Mouse (Mus musculus): ENCODE measurements around the gene Ocm. TPM values are rescaled to one million over a fixed set of nuclear protein-coding genes. Genes with fewer than 3 reads are reported as not detected.

The Ocm gene
- polyA plus RNA-seq, 1 experiment from 2014 or later, result not detected

DNA sequence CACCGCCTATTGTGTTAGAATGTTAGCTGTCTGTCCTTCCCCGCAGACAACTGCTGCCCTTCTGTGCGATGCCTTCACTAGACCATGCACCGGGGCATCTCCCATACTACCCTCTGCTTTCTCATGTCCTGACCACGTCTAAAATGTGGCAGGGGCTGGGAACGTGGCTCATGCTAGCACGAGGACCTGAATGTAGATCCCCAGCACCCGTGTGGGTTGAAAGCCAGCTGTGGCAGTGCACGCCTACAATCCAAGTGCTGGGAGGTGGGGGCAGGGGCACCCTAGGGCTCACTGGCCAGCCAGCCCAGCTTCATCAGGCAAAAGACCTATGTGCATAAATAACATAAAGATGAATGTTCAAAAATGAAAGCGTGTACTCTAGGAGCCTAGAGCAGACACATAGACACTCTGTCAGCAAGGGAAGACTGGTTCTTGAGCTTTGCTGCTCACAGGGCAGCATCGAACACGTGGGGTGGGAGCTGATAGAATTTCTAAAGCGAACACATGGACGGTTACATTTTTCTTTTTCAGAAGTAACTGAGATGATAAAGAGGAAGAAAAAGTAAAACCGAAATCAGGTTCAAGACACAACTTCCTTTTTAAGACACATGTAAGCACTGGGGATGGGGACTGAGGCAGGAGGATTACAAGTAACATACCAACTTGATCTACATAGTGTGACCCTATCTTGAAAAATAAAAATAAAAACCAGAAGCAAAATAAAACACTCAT, 23.8 kb downstream of the Ocm start:
- no peak for ATAC-seq (ENCODE audit: insufficient number of reproducible peaks, low FRiP score)
- no peak overlapping the region for H3K4me3 ChIP-seq
- no peak overlapping the region for H3K9ac ChIP-seq
- H3K4me2 ChIP-seq, result no peak overlapping the region
- H3K27ac ChIP-seq (ENCODE audit: poor library complexity, severe bottlenecking), result no peak overlapping the region
- H3K4me1 ChIP-seq (replicated peaks), result no peaks in the 10 kb centered on the region
- whole genome bisulfite sequencing, result 91% methylated on average over 15 of the region's 15 CpGs
- no peaks in the 10 kb centered on the region for H3K9me3 ChIP-seq (replicated peaks)
- no peaks in the 10 kb centered on the region for H3K27me3 ChIP-seq (replicated peaks)
- H3K36me3 ChIP-seq, result peaks cover 83% of the 10 kb centered on the region

DNA sequence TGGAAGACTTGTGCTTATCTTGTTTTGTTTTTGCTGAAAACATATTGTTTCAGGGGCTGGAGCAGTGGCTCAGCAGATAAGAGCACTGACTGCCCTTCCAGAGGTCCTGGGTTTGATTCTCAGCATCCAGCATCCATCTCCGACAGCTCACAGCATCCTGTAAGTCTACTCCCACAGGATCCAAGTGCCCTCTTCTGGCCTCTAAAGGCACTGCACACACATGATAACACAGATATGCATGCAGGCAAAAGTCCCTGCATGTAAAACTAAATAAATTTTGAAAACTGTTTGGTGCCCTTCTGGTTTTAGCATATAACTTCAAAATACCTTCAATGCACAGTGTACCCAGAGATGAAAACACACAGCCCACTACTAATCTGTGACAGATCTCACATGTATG, 27.1 kb downstream of the Ocm start:
- peaks cover 92% of the 10 kb centered on the region for H3K36me3 ChIP-seq
- no peak for ATAC-seq (ENCODE audit: insufficient number of reproducible peaks, low FRiP score)

GRCm38 (mm10) chr5:143994632-143995365, 31.7 kb downstream of the Ocm start:
- Histone ChIP-seq H3K27ac (ENCODE audit: poor library complexity, severe bottlenecking) (no peak overlapping the region), H3K4me2 (no peak overlapping the region), H3K27me3 (replicated peaks) (no peaks in the 10 kb centered on the region), H3K4me3 (no peak overlapping the region), H3K4me1 (replicated peaks) (peaks cover 13% of the 10 kb centered on the region), H3K9ac (no peak overlapping the region), H3K36me3 (peaks cover 97% of the 10 kb centered on the region), H3K9me3 (replicated peaks) (no peaks in the 10 kb centered on the region)
- 71% methylated on average over 11 of the region's 11 CpGs for WGBS
- no peak for ATAC-seq (ENCODE audit: insufficient number of reproducible peaks, low FRiP score)

More for the DNA sequence above, 27.1 kb downstream of the Ocm start:
- 92% methylated on average over 1 of the region's 1 CpGs for WGBS
- Histone ChIP-seq H3K9me3 (replicated peaks) (no peaks in the 10 kb centered on the region), H3K4me1 (replicated peaks) (0 out of 2 replicates have a peak, but pooled peaks cover under 1% of the 10 kb centered on the region), H3K4me2 (no peak overlapping the region), H3K4me3 (no peak overlapping the region), H3K27ac (ENCODE audit: poor library complexity, severe bottlenecking) (no peak overlapping the region), H3K9ac (no peak overlapping the region), H3K27me3 (replicated peaks) (no peaks in the 10 kb centered on the region)

- 76% methylated on average over 5 of the region's 5 CpGs for WGBS
- 0 out of 2 replicates have a peak, but pooled peaks have one; percentile 39 for ATAC-seq (ENCODE audit: insufficient number of reproducible peaks, low FRiP score)
- H3K4me3 ChIP-seq, result no peak overlapping the region
- peaks cover 13% of the 10 kb centered on the region for H3K4me1 ChIP-seq (replicated peaks)
- no peaks in the 10 kb centered on the region for H3K27me3 ChIP-seq (replicated peaks)
- H3K4me2 ChIP-seq, result no peak overlapping the region
- H3K9me3 ChIP-seq (replicated peaks), result no peaks in the 10 kb centered on the region
- H3K36me3 ChIP-seq, result peaks cover 98% of the 10 kb centered on the region
- peak overlapping the region; percentile 63 for H3K27ac ChIP-seq (ENCODE audit: poor library complexity, severe bottlenecking)
- no peak overlapping the region for H3K9ac ChIP-seq
Measured at GRCm38 (mm10) chr5:143993849-143994248, 32.6 kb downstream of the Ocm start.

GRCm38 (mm10) chr5:143993260-143993659, 33.2 kb downstream of the Ocm start:
- Histone ChIP-seq H3K4me2 (no peak overlapping the region), H3K9me3 (replicated peaks) (no peaks in the 10 kb centered on the region), H3K27ac (ENCODE audit: poor library complexity, severe bottlenecking) (peak overlapping the region; percentile 63; the same call in 1 of the 2 replicates), H3K36me3 (peaks cover 98% of the 10 kb centered on the region), H3K9ac (no peak overlapping the region), H3K27me3 (replicated peaks) (no peaks in the 10 kb centered on the region), H3K4me3 (no peak overlapping the region), H3K4me1 (replicated peaks) (peaks cover 13% of the 10 kb centered on the region)
- WGBS, result 91% methylated on average over 8 of the region's 8 CpGs
- ATAC-seq (ENCODE audit: insufficient number of reproducible peaks, low FRiP score), result no peak

DNA sequence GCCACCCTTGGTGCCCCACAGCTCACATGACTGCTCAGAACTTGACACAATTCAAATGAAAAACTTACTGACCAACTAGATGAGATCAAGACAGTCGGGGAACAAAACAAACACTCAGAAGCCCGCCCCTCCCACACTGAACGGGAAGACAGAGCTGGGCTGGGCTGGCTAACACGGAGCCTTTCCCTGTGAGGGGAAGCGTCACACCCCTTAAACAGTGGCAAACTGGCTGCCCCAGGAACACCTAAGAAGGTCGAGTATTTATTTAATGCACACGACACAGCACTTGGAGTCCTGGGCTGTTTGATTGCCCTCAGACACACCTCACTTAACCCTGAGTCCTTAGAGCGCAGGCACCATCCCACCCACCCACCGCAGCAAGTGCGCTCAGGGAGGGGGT, 33.8 kb downstream of the Ocm start:
- H3K9ac ChIP-seq, result peak overlapping the region; percentile 18; the same call in 1 of the 2 replicates
- no peak overlapping the region for H3K4me2 ChIP-seq
- H3K36me3 ChIP-seq, result peaks cover 98% of the 10 kb centered on the region
- H3K9me3 ChIP-seq (replicated peaks), result no peaks in the 10 kb centered on the region
- ATAC-seq (ENCODE audit: insufficient number of reproducible peaks, low FRiP score), result no peak
- H3K4me1 ChIP-seq (replicated peaks), result peaks cover 13% of the 10 kb centered on the region
- H3K4me3 ChIP-seq, result no peak overlapping the region
- 82% methylated on average over 10 of the region's 10 CpGs for WGBS
- no peaks in the 10 kb centered on the region for H3K27me3 ChIP-seq (replicated peaks)
- no peak overlapping the region for H3K27ac ChIP-seq (ENCODE audit: poor library complexity, severe bottlenecking)

DNA sequence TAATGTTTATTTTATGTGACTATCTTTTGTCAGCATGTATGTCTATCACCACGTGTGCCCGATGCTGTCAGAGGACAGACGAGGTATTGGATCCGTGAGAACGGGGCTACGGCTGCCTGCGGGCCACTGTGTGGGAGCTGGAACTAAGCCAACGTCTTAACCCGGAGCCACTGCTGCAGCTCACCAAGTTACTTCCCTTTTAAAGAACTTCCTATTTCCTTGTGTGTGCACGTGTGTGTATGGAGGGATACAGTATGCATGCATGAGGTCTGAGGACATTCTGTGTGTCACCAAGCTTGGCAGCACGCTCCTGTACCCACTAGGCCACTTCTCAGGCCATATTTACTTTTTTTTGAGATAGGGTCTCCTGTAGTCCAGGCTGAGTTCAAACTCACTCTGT, 36.4 kb downstream of the Ocm start:
- Histone ChIP-seq H3K9ac (no peak overlapping the region), H3K4me1 (replicated peaks) (peaks cover 13% of the 10 kb centered on the region), H3K4me2 (no peak overlapping the region), H3K9me3 (replicated peaks) (no peaks in the 10 kb centered on the region), H3K27ac (ENCODE audit: poor library complexity, severe bottlenecking) (no peak overlapping the region), H3K36me3 (peaks cover 94% of the 10 kb centered on the region), H3K27me3 (replicated peaks) (no peaks in the 10 kb centered on the region), H3K4me3 (no peak overlapping the region)
- WGBS, result 88% methylated on average over 11 of the region's 11 CpGs
- ATAC-seq (ENCODE audit: insufficient number of reproducible peaks, low FRiP score), result no peak

DNA sequence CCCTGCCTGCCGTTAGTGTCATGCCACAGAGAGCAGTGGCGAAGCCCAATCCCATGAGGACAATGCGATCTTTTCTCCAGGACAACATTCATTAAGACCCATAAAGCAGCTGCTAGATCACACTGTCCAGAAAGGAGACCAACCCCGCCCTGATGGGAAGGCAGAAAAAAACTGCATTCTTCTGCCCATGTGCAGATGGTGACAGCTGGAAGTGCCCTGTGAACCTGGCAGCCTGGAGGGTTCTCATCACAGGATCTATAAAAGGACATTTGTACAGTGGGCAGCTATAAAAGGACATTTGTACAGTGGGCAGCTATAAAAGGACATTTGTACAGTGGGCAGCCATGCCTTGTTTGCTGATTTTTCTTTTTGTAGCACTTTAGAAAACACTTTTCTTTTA, 37.4 kb downstream of the Ocm start:
- WGBS, result 78% methylated on average over 4 of the region's 4 CpGs
- no peak overlapping the region for H3K4me3 ChIP-seq
- H3K27me3 ChIP-seq (replicated peaks), result no peaks in the 10 kb centered on the region
- no peak overlapping the region for H3K9ac ChIP-seq
- H3K4me2 ChIP-seq, result no peak overlapping the region
- ATAC-seq (ENCODE audit: insufficient number of reproducible peaks, low FRiP score), result no peak
- H3K9me3 ChIP-seq (replicated peaks), result no peaks in the 10 kb centered on the region
- H3K36me3 ChIP-seq, result peaks cover 94% of the 10 kb centered on the region
- peaks cover 9% of the 10 kb centered on the region for H3K4me1 ChIP-seq (replicated peaks)
- H3K27ac ChIP-seq (ENCODE audit: poor library complexity, severe bottlenecking), result no peak overlapping the region

DNA sequence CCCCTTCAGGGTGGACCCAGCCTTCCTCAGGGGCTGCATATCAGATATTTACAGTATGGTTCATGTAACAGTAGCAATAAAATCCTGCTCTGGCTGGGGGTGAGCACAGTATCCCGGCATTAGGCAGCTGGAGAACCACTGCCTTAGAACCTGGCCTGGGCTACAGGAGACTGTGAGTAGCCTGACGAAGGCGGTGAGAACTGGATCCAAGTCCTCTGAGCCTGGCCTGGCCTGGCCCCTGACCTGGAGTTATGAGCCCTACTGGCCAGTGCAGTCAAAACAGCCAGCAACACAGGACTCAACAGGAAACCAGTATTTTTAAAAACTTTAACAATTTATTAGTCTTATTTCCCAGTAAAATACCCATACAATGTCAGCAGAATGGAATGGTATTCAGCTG, 38.9 kb downstream of the Ocm start:
- H3K9ac ChIP-seq, result no peak overlapping the region
- H3K4me1 ChIP-seq (replicated peaks), result no peaks in the 10 kb centered on the region
- no peaks in the 10 kb centered on the region for H3K9me3 ChIP-seq (replicated peaks)
- peaks cover 81% of the 10 kb centered on the region for H3K36me3 ChIP-seq
- no peaks in the 10 kb centered on the region for H3K27me3 ChIP-seq (replicated peaks)
- no peak overlapping the region for H3K4me2 ChIP-seq
- H3K4me3 ChIP-seq, result no peak overlapping the region
- no peak overlapping the region for H3K27ac ChIP-seq (ENCODE audit: poor library complexity, severe bottlenecking)
- WGBS, result 93% methylated on average over 3 of the region's 3 CpGs
- no peak for ATAC-seq (ENCODE audit: insufficient number of reproducible peaks, low FRiP score)

GRCm38 (mm10) chr5:143985381-143985780, 41.1 kb downstream of the Ocm start:
- no peak overlapping the region for H3K4me3 ChIP-seq
- peaks cover 59% of the 10 kb centered on the region for H3K36me3 ChIP-seq
- no peak overlapping the region for H3K27ac ChIP-seq (ENCODE audit: poor library complexity, severe bottlenecking)
- no peak overlapping the region for H3K4me2 ChIP-seq
- peaks cover 5% of the 10 kb centered on the region for H3K4me1 ChIP-seq (replicated peaks)
- H3K27me3 ChIP-seq (replicated peaks), result no peaks in the 10 kb centered on the region
- no peak overlapping the region for H3K9ac ChIP-seq
- no peaks in the 10 kb centered on the region for H3K9me3 ChIP-seq (replicated peaks)
- WGBS, result 89% methylated on average over 7 of the region's 7 CpGs
- ATAC-seq (ENCODE audit: insufficient number of reproducible peaks, low FRiP score), result no peak

GRCm38 (mm10) chr5:143982361-143982760, 44.1 kb downstream of the Ocm start:
- ATAC-seq (ENCODE audit: insufficient number of reproducible peaks, low FRiP score), result no peak
- H3K9me3 ChIP-seq (replicated peaks), result no peaks in the 10 kb centered on the region
- no peak overlapping the region for H3K27ac ChIP-seq (ENCODE audit: poor library complexity, severe bottlenecking)
- WGBS, result 55% methylated on average over 2 of the region's 2 CpGs
- H3K27me3 ChIP-seq (replicated peaks), result no peaks in the 10 kb centered on the region
- H3K36me3 ChIP-seq, result peaks cover 29% of the 10 kb centered on the region
- H3K4me3 ChIP-seq, result no peak overlapping the region
- H3K4me2 ChIP-seq, result no peak overlapping the region
- peaks cover 5% of the 10 kb centered on the region for H3K4me1 ChIP-seq (replicated peaks)
- no peak overlapping the region for H3K9ac ChIP-seq

Measured in heart, embryonic 12.5 days (tissue).